Mouse (Mus musculus) Patski (cell line): Measurements from ENCODE around the gene Twnk. TPM values are rescaled to one million over a fixed set of nuclear protein-coding genes. Genes with fewer than 3 reads are reported as not detected.
"Not testable (repeated sequence)": the region's sequence is repeated elsewhere in the genome, so short reads cannot be mapped to it uniquely, and the experiment has no call there.

Experiments
- ATAC-seq: fragments of 100-300 bp; one replicate; pipeline ENCODE4 v1.8.0; 2021
- CTCF ChIA-PET: fragments of 350-600 bp; sonication (Branson Sonifier 250); formaldehyde crosslinking; loops from one replicate; lab custom pipeline; 2022; ENCODE audit warnings: inconsistent platforms; lab: Charles Lee
- POLR2A ChIA-PET: fragments of 350-600 bp; sonication (Branson Sonifier 250); formaldehyde crosslinking; loops from one replicate; lab custom pipeline; 2022; ENCODE audit warnings: antibody characterized with exemption, inconsistent platforms; lab: Charles Lee
- DNase-seq: peaks from one replicate; pipeline ENCODE4 v3.0.0-alpha.2; 2011; ENCODE audit warnings: low read depth, low spot score
- H3K27me3 ChIP-seq: fragments of 371-371 bp; one replicate; pipeline ENCODE4 v1.5.1; 2021
- CTCF ChIP-seq: fragments of 100-300 bp; IDR thresholded peaks from one replicate; pipeline ENCODE4 v1.5.1; 2021
- in situ Hi-C: fragments of 300-500 bp; cut with MboI; formaldehyde crosslinking; loops from 3 replicates; pipeline ENCODE4 v1.11.1; 2018; ENCODE audit warnings: low pct_unique_long_range_greater_than_20kb, mixed read lengths
- polyA plus RNA-seq: library from polyadenylated mRNA; unstranded; gene quantifications from one replicate; pipeline ENCODE4 v1.2.3, GENCODE M21; 2021

Gene Twnk
- polyA plus RNA-seq, 1 experiment from 2014 or later = 27.8 TPM

GRCm38 (mm10) chr19:45030746-45031693 is 25.6 kb downstream of the Twnk start:
- in situ Hi-C loops = loop anchor here (10.0 kb wide), 1 partner anchor 446 kb away; no protein-coding TSS in a partner anchor
- no peak for DNase-seq
- no peak for TF ChIP-seq CTCF
- ATAC-seq = no peak
- no peaks in the 10 kb centered on the region for H3K27me3 ChIP-seq
- ChIA-PET CTCF (interaction anchor here (0.7 to 6.9 kb wide), 17 partner anchors 10 to 449 kb away, joined by 3 to 188 read pairs (median 7); partner anchors contain the start of genes Kazald1, Lzts2, Mrpl43 and Pdzd7), POLR2A (interaction anchor here (0.9 to 2.9 kb wide), 6 partner anchors 10 to 28 kb away, joined by 3 to 31 read pairs (median 3); partner anchors contain the start of gene Lzts2)

DNA sequence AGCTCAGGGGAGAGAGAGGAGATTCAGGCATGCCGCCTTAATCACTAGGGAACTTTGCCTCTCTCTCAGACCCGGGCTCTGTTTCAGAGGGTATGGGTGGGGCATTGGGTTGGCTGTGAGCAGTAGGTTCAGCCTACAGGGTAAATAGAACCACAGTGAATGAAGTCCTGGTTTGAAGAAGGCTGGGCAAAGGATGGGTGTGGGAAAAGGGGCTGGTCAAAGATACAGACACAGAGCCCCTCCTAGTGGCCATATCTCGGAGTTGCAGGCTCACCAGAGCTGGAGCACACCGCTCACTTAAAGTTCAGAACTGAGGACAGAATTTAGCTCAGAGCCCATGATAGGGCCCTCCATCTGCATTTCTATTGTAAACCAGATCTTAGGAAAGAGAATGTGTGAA is 26.3 kb downstream of the Twnk start:
- TF ChIP-seq CTCF = no peak
- no peaks in the 10 kb centered on the region for H3K27me3 ChIP-seq
- POLR2A ChIA-PET = interaction anchor here (0.9 to 2.9 kb wide), 3 partner anchors 15 to 19 kb away, joined by 3 to 31 read pairs (median 3); partner anchors contain the start of gene Lzts2
- no peak for DNase-seq
- ATAC-seq = no peak
- CTCF ChIA-PET = interaction anchor here (0.9 to 6.9 kb wide), 13 partner anchors 11 to 450 kb away, joined by 3 to 188 read pairs (median 10); partner anchors contain the start of genes Kazald1, Lzts2, Mrpl43 and Pdzd7
- in situ Hi-C loops = loop anchor here (10.0 kb wide), 1 partner anchor 447 kb away; no protein-coding TSS in a partner anchor

- TF ChIP-seq CTCF = no peak
- ATAC-seq (no peak), DNase-seq (no peak)
- ChIA-PET POLR2A (no interaction called here), CTCF (interaction anchor here (1.2 to 6.9 kb wide), 8 partner anchors 9 to 136 kb away, joined by 3 to 188 read pairs (median 12); partner anchors contain the start of genes Kazald1, Lzts2, Mrpl43 and Pdzd7)
- no peaks in the 10 kb centered on the region for H3K27me3 ChIP-seq
- in situ Hi-C loops = loop anchor here (10.0 kb wide), 1 partner anchor 448 kb away; no protein-coding TSS in a partner anchor
Measured at GRCm38 (mm10) chr19:45032570-45033332, 27.3 kb downstream of the Twnk start.

DNA sequence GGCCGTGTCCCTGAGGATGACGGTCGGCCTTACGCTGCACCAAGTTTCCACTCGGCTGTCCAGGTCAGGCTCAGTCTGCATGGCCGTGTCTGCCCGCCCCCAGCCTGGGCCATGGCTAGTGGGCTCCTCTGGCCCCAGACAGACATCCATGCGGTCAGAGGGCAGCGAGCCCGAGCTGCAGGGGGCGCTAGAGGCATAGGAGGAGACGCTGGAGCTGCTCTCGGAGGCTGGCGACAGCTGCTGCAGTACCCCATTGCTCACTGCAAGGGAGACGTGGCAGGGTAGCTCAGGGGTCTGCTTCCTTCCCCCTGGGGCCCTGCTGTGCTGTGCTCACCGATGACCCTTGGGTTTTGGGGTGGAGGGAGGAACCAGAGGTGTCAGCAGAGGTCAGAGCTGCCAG is 31.4 kb downstream of the Twnk start:
- in situ Hi-C loops = loop anchor here (10.0 kb wide), 1 partner anchor 452 kb away; no protein-coding TSS in a partner anchor
- no peak for DNase-seq
- ChIA-PET CTCF (interaction anchor here (0.8 to 1.1 kb wide), 5 partner anchors 10 to 40 kb away, joined by 3 read pairs; partner anchors contain the start of gene Sfxn3), POLR2A (interaction anchor here (1.4 kb wide), 2 partner anchors 11 to 18 kb away, joined by 3 read pairs; partner anchors contain the start of gene Sfxn3)
- TF ChIP-seq CTCF = no peak
- peaks cover 10% of the 10 kb centered on the region for H3K27me3 ChIP-seq
- ATAC-seq = no peak

DNA sequence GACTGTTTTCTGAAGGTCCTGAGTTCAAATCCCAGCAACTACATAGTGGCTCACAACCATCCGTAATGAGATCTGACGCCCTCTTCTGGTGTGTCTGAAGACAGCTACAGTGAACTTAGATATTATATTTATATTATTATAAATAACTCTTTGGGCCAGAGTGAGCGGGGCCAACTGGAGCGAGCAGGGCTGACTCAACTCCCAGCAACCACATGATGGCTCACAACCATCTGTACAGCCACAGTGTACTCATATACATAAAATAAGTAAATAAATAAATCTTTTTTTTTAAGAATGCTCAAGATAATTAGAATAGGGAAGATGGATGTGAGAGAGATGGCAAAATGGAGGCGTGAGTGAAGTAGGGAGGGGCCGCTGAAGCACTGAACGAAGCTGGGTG is 32.7 kb downstream of the Twnk start:
- DNase-seq, ATAC-seq: not testable (repeated sequence)
- ChIA-PET CTCF (interaction anchor here (1.3 to 1.6 kb wide), 2 partner anchors 8 to 18 kb away, joined by 3 to 5 read pairs; no protein-coding TSS in a partner anchor), POLR2A (interaction anchor here (1.4 kb wide), 1 partner anchor 9 kb away, joined by 3 read pairs; the partner anchor contains the start of gene Sfxn3)
- peaks cover 10% of the 10 kb centered on the region for H3K27me3 ChIP-seq
- in situ Hi-C loops = loop anchor here (10.0 kb wide), 1 partner anchor 453 kb away; no protein-coding TSS in a partner anchor

GRCm38 (mm10) chr19:45040214-45040613 is 34.8 kb downstream of the Twnk start:
- CTCF ChIA-PET = no interaction called here
- in situ Hi-C loops = no loop called here
- H3K27me3 ChIP-seq = peaks cover 15% of the 10 kb centered on the region

GRCm38 (mm10) chr19:45044389-45044927 is 39.0 kb downstream of the Twnk start:
- no peak for ATAC-seq
- POLR2A ChIA-PET = no interaction called here
- in situ Hi-C loops = no loop called here
- no peak for DNase-seq
- CTCF ChIA-PET = interaction anchor here (1.6 kb wide), 1 partner anchor 9 kb away, joined by 5 read pairs; no protein-coding TSS in a partner anchor
- H3K27me3 ChIP-seq = peaks cover 15% of the 10 kb centered on the region
- TF ChIP-seq CTCF = no peak

More at GRCm38 (mm10) chr19:45040214-45040613, 34.8 kb downstream of the Twnk start:
- DNase-seq = no peak
- POLR2A ChIA-PET = no interaction called here
- TF ChIP-seq CTCF = no peak
- no peak for ATAC-seq

GRCm38 (mm10) chr19:45045236-45045635 is 39.8 kb downstream of the Twnk start:
- ChIA-PET POLR2A (no interaction called here), CTCF (interaction anchor here (1.6 to 4.0 kb wide), 3 partner anchors 9 to 14 kb away, joined by 5 to 31 read pairs (median 11); no protein-coding TSS in a partner anchor)
- DNase-seq = no peak
- in situ Hi-C loops = no loop called here
- H3K27me3 ChIP-seq = peaks cover 9% of the 10 kb centered on the region
- no peak for ATAC-seq
- no peak for TF ChIP-seq CTCF

DNA sequence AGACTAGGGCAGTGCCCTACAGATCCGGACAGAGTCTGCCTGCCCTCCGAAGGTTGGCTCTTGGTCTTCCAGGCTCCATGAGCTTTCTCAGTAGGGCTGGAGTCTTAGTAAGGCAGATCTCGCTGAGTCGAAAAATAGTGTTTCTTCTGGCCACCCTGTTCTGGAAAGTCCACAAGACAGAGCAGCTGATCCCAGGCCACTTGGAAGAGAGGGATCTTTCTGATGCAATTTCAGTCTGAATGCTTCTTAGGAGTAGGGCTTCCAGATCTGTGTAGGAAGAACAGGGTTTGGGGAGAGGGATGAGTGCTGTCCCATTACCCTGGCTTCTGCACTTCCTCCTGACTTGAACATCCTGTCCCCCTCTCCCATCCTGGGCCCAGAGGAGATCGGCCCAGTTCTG is 40.2 kb downstream of the Twnk start, which contains the start of gene Pdzd7:
Gene Pdzd7 (minus strand): TSS at position 67 of the 400 bp plus-strand sequence.
- H3K27me3 ChIP-seq = peaks cover 5% of the 10 kb centered on the region
- ChIA-PET CTCF (interaction anchor here (1.0 to 4.0 kb wide), 4 partner anchors 8 to 33 kb away, joined by 3 to 31 read pairs (median 8); no protein-coding TSS in a partner anchor), POLR2A (no interaction called here)
- no peak for TF ChIP-seq CTCF
- no peak for ATAC-seq
- in situ Hi-C loops = no loop called here
- DNase-seq = no peak
